Mouse (Mus musculus): Measurements from ENCODE around the gene Zic5.

Gene Zic5

DNA sequence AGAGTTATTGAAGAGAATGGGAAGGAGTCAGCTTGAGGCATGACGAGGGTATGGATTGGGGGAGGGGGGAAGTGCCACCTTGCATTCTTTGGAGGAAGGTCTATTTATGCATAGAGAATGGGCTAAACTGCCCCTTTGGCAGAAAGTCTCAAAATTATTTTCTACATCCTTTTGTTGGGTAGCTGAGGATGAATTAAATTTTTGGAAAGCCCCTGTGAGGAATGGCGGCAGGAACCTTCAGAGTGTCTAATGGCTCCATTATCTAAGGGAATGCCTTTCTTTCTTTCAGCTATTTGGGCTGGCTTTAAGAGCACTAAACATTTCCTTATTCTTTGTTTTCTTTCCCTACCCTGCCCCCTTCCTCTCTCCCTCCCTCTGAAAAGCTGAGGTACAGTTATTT lies 14.9 kb upstream of the Zic5 start:
- DNase-seq (ENCODE audit: low spot score in 2 of 2): no peak

DNA sequence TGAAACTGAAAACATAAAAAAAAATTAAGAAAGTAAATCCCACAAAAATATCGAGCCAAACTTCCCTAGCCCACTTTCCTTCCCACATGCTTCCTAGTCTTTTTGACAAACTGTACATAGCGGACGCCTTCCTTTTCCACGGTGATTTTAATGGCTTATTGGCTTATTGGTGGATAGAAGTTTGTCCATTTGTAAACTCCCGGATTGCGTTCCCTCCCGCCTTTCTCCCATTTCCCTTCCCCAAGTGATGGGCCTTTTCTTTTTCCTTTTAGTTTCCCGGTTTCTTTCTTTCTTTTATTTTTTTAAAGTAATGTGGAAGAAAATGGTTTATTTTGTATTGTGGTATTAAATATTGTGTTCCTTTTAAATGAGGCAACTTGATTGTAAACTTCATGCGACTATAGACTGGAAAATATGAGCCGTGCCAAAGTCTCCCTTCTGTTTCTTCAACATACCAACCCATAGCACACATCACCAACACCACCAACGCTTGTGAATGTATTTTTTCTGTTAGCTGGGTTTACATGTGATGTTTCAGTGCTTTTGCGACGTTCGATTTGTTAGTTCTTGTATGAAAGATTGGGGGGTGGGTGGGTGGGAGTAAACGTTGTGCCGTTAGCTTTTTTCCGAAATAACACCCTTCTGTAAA lies 14.1 kb upstream of the Zic5 start:
- no peak for DNase-seq (ENCODE audit: low spot score in 2 of 2)

GRCm38 (mm10) chr14:122478574-122479011 lies 13.1 kb upstream of the Zic5 start:
- no peak for DNase-seq (ENCODE audit: low spot score in 2 of 2)

- DNase-seq (ENCODE audit: low spot score in 2 of 2): no peak
Measured at GRCm38 (mm10) chr14:122477971-122478573, 12.6 kb upstream of the Zic5 start.

DNA sequence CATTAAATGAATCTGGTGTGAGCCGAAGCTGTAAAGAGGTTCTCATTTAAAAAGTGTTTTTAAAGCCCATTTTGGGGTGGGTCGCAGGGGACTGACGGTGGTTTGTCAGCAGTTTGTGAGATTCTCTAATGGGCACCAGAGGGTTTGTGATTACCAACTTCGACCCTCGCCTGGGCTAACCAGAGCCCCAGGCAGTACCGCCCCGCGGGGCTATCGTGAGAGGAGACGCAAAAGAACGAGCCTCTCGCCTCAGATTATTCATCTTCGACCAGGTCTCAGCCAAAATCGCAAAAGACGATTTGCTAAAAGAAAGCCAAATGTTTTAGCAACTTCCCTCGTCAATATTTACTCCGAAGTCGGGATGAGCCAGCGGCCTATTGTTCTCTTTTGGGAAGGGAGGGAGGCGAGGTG lies 11.8 kb upstream of the Zic5 start:
- no peak for DNase-seq (ENCODE audit: low spot score in 2 of 2)

- no peak for DNase-seq (ENCODE audit: low spot score in 2 of 2)
Measured at GRCm38 (mm10) chr14:122476822-122477215, 11.3 kb upstream of the Zic5 start.

DNA sequence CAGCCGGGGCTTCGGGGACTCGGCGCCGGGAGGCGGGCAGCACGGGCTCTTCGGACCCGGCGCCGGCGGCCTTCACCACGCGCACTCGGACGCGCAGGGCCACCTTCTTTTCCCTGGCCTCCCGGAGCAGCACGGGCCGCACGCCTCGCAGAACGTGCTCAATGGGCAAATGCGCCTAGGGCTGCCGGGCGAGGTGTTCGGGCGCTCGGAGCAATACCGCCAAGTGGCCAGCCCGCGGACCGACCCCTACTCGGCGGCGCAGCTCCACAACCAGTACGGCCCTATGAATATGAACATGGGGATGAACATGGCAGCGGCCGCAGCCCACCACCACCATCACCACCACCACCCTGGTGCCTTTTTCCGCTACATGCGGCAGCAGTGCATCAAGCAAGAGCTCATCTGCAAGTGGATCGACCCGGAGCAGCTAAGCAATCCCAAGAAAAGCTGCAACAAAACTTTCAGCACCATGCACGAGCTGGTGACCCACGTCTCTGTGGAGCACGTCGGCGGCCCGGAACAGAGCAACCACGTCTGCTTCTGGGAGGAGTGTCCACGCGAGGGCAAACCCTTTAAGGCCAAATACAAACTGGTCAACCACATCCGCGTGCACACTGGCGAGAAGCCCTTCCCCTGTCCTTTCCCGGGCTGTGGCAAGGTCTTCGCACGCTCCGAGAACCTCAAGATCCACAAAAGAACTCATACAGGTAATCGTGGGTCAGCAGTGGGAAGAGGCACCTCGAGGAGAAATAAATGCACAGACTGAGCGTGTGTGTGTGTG lies 10.8 kb upstream of the Zic5 start:
- no peak for DNase-seq (ENCODE audit: low spot score in 2 of 2)

GRCm38 (mm10) chr14:122475557-122476040 lies 10.1 kb upstream of the Zic5 start:
- DNase-seq (ENCODE audit: low spot score in 2 of 2): no peak

- no peak for DNase-seq (ENCODE audit: low spot score in 2 of 2)
Measured at GRCm38 (mm10) chr14:122474891-122475556, 9.5 kb upstream of the Zic5 start, which contains the start of gene Zic2. Gene Zic2, plus strand, starts transcription at chr14:122475435.

DNA sequence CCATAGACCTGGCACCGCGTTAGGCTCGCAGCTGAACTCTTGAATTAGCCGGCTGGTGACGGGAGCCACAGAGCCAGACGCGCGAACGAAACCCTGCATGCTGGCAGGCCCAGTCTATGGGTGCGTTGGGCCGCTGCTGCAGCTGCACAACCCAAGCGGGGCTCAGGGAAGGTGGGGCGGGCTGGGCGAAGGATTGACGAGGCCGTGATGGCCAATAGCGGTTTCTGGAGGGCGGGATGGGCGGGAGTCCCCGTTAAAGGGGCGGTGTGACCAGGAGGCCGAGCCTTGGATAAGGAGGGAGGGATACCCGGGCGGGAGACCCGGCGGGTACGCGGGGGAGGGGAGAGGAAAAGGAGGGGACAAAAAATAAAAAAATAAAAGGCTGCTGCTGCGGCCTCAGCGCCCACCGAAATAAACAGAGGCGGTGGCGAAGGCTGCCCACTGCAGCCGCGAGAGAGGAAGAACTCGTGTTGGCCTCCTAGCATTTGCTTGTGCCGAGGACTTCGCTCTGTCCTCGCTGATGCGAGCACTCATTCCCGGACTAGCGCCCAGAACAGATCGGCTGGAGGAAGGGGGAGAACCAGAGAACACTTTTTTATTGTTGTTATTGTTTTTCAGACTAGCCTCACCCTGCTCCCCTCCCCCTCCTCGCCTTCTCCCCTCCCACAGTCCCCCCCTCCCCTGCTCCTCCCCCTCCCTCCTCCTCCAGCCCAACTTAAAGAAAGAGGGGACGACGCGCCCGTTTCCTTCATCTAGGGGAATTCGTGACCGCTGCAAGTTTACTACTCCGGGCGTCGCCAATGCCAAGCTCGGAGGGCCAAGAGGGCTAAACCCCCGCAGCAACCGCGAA lies 8.8 kb upstream of the Zic5 start:
- no peak for DNase-seq (ENCODE audit: low spot score in 2 of 2)

DNA sequence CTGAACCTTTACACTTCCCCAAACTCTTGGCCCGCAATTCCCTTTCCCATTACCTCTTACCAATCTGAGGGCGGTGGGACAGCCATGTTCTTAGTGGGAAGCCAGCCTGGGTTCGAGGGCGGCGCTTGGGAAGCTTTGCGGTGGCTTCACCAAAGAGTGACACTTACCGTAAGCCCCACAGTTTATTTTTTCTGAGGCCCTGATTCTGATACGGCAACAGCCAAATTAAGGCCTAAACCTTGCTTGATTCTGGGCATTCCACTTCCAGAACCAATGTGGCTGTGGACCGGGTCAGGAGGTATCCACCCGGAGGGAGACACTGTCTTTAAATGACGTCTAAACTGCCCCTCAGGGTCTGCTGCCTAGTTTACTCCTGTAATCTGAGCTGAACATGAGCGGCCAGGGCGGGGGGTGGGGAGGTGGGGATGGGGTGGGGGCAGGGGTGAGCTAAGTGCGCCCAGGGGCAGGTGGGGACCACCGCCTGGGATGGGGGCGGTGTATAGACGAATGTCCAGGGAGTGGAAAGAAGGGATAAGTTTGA lies 7.8 kb upstream of the Zic5 start:
- no peak for DNase-seq (ENCODE audit: low spot score in 2 of 2)

- DNase-seq (ENCODE audit: low spot score in 2 of 2): no peak
Measured at GRCm38 (mm10) chr14:122472647-122473046, 7.2 kb upstream of the Zic5 start.

- DNase-seq (ENCODE audit: low spot score in 2 of 2): no peak
Measured at GRCm38 (mm10) chr14:122472161-122472560, 6.7 kb upstream of the Zic5 start.

- DNase-seq (ENCODE audit: low spot score in 2 of 2): no peak
Measured at GRCm38 (mm10) chr14:122471449-122472085, 6.1 kb upstream of the Zic5 start.

GRCm38 (mm10) chr14:122468971-122469755 lies 3.7 kb upstream of the Zic5 start:
- DNase-seq (ENCODE audit: low spot score in 2 of 2): no peak

GRCm38 (mm10) chr14:122467926-122468841 lies 2.7 kb upstream of the Zic5 start:
- no peak for DNase-seq (ENCODE audit: low spot score in 2 of 2)

- DNase-seq (ENCODE audit: low spot score in 2 of 2): no peak
Measured at GRCm38 (mm10) chr14:122466756-122467362, 1.4 kb upstream of the Zic5 start.

DNA sequence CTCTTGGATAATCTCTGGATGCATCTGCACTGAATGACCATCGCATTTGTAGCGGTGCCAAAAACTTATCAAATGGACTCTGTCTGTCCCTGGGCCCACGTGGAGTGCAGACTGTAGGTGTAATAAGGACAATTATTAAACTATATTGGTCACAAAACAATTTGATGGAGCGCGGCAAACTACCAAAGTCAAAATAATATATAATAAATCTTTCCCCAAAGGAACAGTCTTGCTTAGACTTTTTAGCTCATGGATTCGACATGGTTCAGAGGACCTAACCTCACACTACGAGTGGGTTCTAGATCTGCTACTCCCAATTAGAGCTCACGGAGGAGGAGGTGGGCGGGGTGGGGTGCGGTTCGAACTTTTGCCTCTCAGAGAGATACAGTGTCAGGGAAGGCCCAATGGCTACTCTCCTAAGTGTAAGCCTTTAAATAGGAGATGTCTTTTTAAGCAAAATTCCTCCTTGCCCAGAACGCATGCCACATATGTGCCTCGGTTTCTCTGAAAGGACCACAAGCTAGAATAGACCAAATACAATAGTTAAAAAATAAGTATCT lies 534 bp upstream of the Zic5 start:
- no peak for DNase-seq (ENCODE audit: low spot score in 2 of 2)

Data from thymus, postnatal 10 days (tissue).